ENCODE assay signal across 10 mouse cellular contexts in genomic region chr13:24442272-24442671, GRCm38 (mm10).
A peak's percentile ranks its signal among the peaks of the same experiment; 100 is the strongest.
DNase-seq lines count a peak whose midpoint lies in the region; TF ChIP-seq lines count a peak whose summit lies in the region.
"Had no signal": no experiment of that assay in that cellular context is flagged by ENCODE, and none has a peak within 500 bp of the region (broad histone marks: within the 10 kb centered on the region; RNA-seq: fewer than 3 reads in every experiment).

No protein-coding gene starts in this region.

- peak overlapping the region; percentile 18; the same call in 1 of the 2 replicates for H3K27ac ChIP-seq in spleen, adult 2 months (ENCODE audit: insufficient read depth, low read length)
- no peak overlapping the region for H3K27ac ChIP-seq in left cerebral cortex, adult 2 months
- H3K27ac ChIP-seq: limb, embryonic 13.5 days had no signal

- no peak overlapping the region for H3K4me3 ChIP-seq in spleen, adult 2 months (ENCODE audit: extremely low read depth, insufficient read depth, insufficient read length)
- H3K4me3 ChIP-seq in left cerebral cortex, adult 2 months: no peak overlapping the region
- H3K4me3 ChIP-seq: limb, embryonic 13.5 days had no signal

- TF ChIP-seq CTCF in spleen, adult 2 months (IDR thresholded peaks at IDR 0.05; ENCODE audit: extremely low read depth, insufficient read depth, insufficient read length, insufficient replicate concordance): no peak
- TF ChIP-seq CTCF in left cerebral cortex, adult 2 months (IDR thresholded peaks at IDR 0.05): no peak

- H3K36me3 ChIP-seq in spleen, adult 2 months (ENCODE audit: control insufficient read depth, insufficient read depth, low read length): peaks cover 33% of the 10 kb centered on the region
- H3K36me3 ChIP-seq in splenic B cell, adult 2 months (ENCODE audit: control insufficient read depth, insufficient read depth, low read length, poor library complexity, severe bottlenecking): peaks cover 24% of the 10 kb centered on the region
- H3K36me3 ChIP-seq: limb, embryonic 13.5 days had no signal

- 11% methylated on average over 6 of the region's 6 CpGs for WGBS in spleen, adult 2 months

- H3K4me1 ChIP-seq in spleen, adult 2 months (ENCODE audit: control insufficient read depth, insufficient read depth, insufficient read length): peaks cover 16% of the 10 kb centered on the region; the same call in 1 of the 2 replicates
- H3K4me1 ChIP-seq: limb, embryonic 13.5 days had no signal

- intact Hi-C loops in heart, postnatal 10 days (cut with DNase I): no loop called here
- intact Hi-C loops in left cerebral cortex, adult 2 months (cut with DNase I): no loop called here

- TF ChIP-seq POLR2A in spleen, adult 2 months (IDR thresholded peaks at IDR 0.05; ENCODE audit: low read depth, low read length): no peak

- H3K27me3 ChIP-seq in spleen, adult 2 months (ENCODE audit: control insufficient read depth, insufficient read depth, low read length): no peaks in the 10 kb centered on the region
- no peaks in the 10 kb centered on the region for H3K27me3 ChIP-seq in splenic B cell, adult 2 months (ENCODE audit: control insufficient read depth, insufficient read depth, low read length, poor library complexity, severe bottlenecking)
- H3K27me3 ChIP-seq: limb, embryonic 13.5 days had no signal

- DNase-seq in gastrocnemius, postnatal 25 days: peak; percentile 20
- no peak for DNase-seq in gastrocnemius, postnatal 4 days (ENCODE audit: low spot score in 2 of 2)
- DNase-seq in spleen, adult 2 months (ENCODE audit: low read depth in 1 of 2, low spot score in 2 of 2): peak in 1 of 2 experiments; percentile 36
- DNase-seq in spleen, postnatal 4 days (ENCODE audit: low spot score in 2 of 2): no peak
- peak; percentile 30 to 34 for DNase-seq in heart, postnatal 10 days
- peak; percentile 44 for DNase-seq in splenic B cell, adult 2 months (ENCODE audit: low read depth, low spot score)
- no peak for DNase-seq in left cerebral cortex, adult 2 months (ENCODE audit: extremely low spot score in 1 of 2, low spot score in 2 of 2)
- DNase-seq in thymus, postnatal 4 days: no peak
- DNase-seq: cerebellum, adult 9-11 months had no signal

Comparison
In these comparisons a context has a peak if more than half of its experiments do, and no peak if none do; other contexts are left out.
1. DNase-seq: peak in gastrocnemius, postnatal 25 days (single experiment), heart, postnatal 10 days (2 of 2) and splenic B cell, adult 2 months (single experiment); none in gastrocnemius, postnatal 4 days (0 of 2), spleen, postnatal 4 days (0 of 2), left cerebral cortex, adult 2 months (0 of 2) and thymus, postnatal 4 days (single experiment).